Mouse (Mus musculus): ENCODE measurements around the gene Ccdc124. TPM values are rescaled to one million over a fixed set of nuclear protein-coding genes. Genes with fewer than 3 reads are reported as not detected.

Ccdc124 gene
- polyA plus RNA-seq, 1 experiment from 2014 or later = 81.8 TPM

GRCm38 (mm10) chr8:70843214-70843773, 30.4 kb downstream of the Ccdc124 start:
- H3K4me2 ChIP-seq = no peak overlapping the region

GRCm38 (mm10) chr8:70842484-70842883, 31.3 kb downstream of the Ccdc124 start:
- WGBS = 58% methylated on average over 25 of the region's 25 CpGs

More at GRCm38 (mm10) chr8:70843214-70843773, 30.4 kb downstream of the Ccdc124 start:
- no peak for ATAC-seq (ENCODE audit: insufficient number of reproducible peaks, low FRiP score)
- 65% methylated on average over 5 of the region's 5 CpGs for WGBS
- H3K27me3 ChIP-seq (replicated peaks) = peaks cover 49% of the 10 kb centered on the region
- H3K9me3 ChIP-seq (replicated peaks) = no peaks in the 10 kb centered on the region
- H3K4me1 ChIP-seq (replicated peaks) = peaks cover 12% of the 10 kb centered on the region
- no peak overlapping the region for H3K9ac ChIP-seq
- no peak overlapping the region for H3K4me3 ChIP-seq
- H3K36me3 ChIP-seq = no peaks in the 10 kb centered on the region
- H3K27ac ChIP-seq (ENCODE audit: poor library complexity, severe bottlenecking) = no peak overlapping the region

DNA sequence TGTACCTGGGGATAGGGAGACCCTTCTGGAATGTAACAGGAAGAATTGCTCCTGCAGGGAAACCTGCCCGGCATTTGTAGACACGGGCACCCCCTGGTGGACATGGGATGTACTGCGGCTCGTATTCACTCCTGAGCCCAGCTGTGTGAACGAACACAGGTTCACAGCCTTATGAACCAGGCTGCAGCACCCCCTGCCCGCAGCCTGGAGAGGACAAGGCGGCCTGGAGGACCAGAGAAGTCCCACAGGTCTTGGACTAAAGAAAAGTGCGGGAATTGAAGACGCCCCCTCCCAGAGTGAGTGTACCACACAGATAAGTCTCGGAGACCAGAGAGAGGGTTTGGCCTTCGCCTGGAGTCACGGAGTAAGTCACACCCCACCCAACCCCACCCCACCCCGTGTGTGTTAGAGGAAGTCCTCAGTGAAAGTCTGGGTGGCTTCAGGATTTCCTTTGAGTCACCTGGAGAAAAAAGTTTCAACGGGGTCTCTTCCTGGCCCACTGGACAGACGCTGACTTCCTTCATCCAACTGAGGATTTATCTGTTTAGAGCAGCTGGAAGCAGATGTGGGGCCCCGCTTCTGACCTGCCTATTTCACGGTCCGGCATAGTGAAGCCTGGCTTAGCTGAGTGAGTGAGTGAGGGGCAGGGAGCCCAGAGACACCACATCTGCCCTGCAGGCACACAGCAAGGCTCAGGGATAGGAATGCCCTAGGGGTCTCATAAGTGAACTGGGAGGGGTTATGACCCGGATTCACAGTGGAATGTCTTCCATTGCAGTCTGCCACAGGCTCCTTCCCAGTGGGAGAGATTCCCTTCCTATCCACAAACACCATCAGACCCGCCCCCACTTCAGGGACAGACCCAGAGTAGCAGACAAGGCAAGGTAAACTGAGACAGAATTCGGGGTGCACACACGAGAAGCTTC, 32.3 kb downstream of the Ccdc124 start:
- Histone ChIP-seq H3K4me2 (peak overlapping the region; percentile 23), H3K27ac (ENCODE audit: poor library complexity, severe bottlenecking) (no peak overlapping the region), H3K36me3 (no peaks in the 10 kb centered on the region), H3K4me3 (no peak overlapping the region), H3K9ac (no peak overlapping the region), H3K9me3 (replicated peaks) (no peaks in the 10 kb centered on the region), H3K27me3 (replicated peaks) (peaks cover 34% of the 10 kb centered on the region), H3K4me1 (replicated peaks) (peaks cover 12% of the 10 kb centered on the region)
- WGBS = 31% methylated on average over 22 of the region's 22 CpGs
- no peak for ATAC-seq (ENCODE audit: insufficient number of reproducible peaks, low FRiP score)

More at GRCm38 (mm10) chr8:70842484-70842883, 31.3 kb downstream of the Ccdc124 start:
- ATAC-seq (ENCODE audit: insufficient number of reproducible peaks, low FRiP score) = no peak
- no peak overlapping the region for H3K4me2 ChIP-seq
- H3K27me3 ChIP-seq (replicated peaks) = peaks cover 41% of the 10 kb centered on the region
- no peaks in the 10 kb centered on the region for H3K36me3 ChIP-seq
- H3K9ac ChIP-seq = no peak overlapping the region
- peaks cover 12% of the 10 kb centered on the region for H3K4me1 ChIP-seq (replicated peaks)
- no peaks in the 10 kb centered on the region for H3K9me3 ChIP-seq (replicated peaks)
- no peak overlapping the region for H3K27ac ChIP-seq (ENCODE audit: poor library complexity, severe bottlenecking)
- H3K4me3 ChIP-seq = no peak overlapping the region

GRCm38 (mm10) chr8:70840590-70840989, 33.1 kb downstream of the Ccdc124 start:
- ATAC-seq (ENCODE audit: insufficient number of reproducible peaks, low FRiP score) = no peak
- H3K9me3 ChIP-seq (replicated peaks) = no peaks in the 10 kb centered on the region
- no peak overlapping the region for H3K9ac ChIP-seq
- peak overlapping the region; percentile 23; the same call in 1 of the 2 replicates for H3K4me2 ChIP-seq
- no peaks in the 10 kb centered on the region for H3K36me3 ChIP-seq
- WGBS = 48% methylated on average over 10 of the region's 10 CpGs
- no peak overlapping the region for H3K4me3 ChIP-seq
- H3K27me3 ChIP-seq (replicated peaks) = peaks cover 30% of the 10 kb centered on the region
- peak overlapping the region; percentile 32; the same call in 1 of the 2 replicates for H3K27ac ChIP-seq (ENCODE audit: poor library complexity, severe bottlenecking)
- peaks cover 12% of the 10 kb centered on the region for H3K4me1 ChIP-seq (replicated peaks)

GRCm38 (mm10) chr8:70839408-70840351, 34.1 kb downstream of the Ccdc124 start, which contains the start of gene Arrdc2:
Gene Arrdc2 (minus strand): TSS chr8:70839720.
- peak within 1 kb of the TSS; percentile 63 for H3K27ac ChIP-seq (ENCODE audit: poor library complexity, severe bottlenecking)
- H3K36me3 ChIP-seq = 0 out of 2 replicates have a peak, but pooled peaks cover 4% of the 10 kb centered on the region
- WGBS = 2% methylated on average over 55 of the region's 55 CpGs
- ATAC-seq (ENCODE audit: insufficient number of reproducible peaks, low FRiP score) = peak; percentile 95
- peak within 1 kb of the TSS; percentile 87 for H3K4me2 ChIP-seq
- peaks cover 12% of the 10 kb centered on the region for H3K4me1 ChIP-seq (replicated peaks)
- H3K9ac ChIP-seq = peak within 1 kb of the TSS; percentile 84
- no peaks in the 10 kb centered on the region for H3K9me3 ChIP-seq (replicated peaks)
- peak within 1 kb of the TSS; percentile 71 for H3K4me3 ChIP-seq
- peaks cover 23% of the 10 kb centered on the region for H3K27me3 ChIP-seq (replicated peaks)

- ATAC-seq (ENCODE audit: insufficient number of reproducible peaks, low FRiP score) = peak; percentile 48
- 2% methylated on average over 66 of the region's 66 CpGs for WGBS
- H3K4me1 ChIP-seq (replicated peaks) = peaks cover 12% of the 10 kb centered on the region
- peaks cover 22% of the 10 kb centered on the region for H3K27me3 ChIP-seq (replicated peaks)
- 0 out of 2 replicates have a peak, but pooled peaks cover 6% of the 10 kb centered on the region for H3K36me3 ChIP-seq
- no peaks in the 10 kb centered on the region for H3K9me3 ChIP-seq (replicated peaks)
- H3K27ac ChIP-seq (ENCODE audit: poor library complexity, severe bottlenecking) = peak overlapping the region; percentile 63
- H3K9ac ChIP-seq = peak overlapping the region; percentile 84
- H3K4me3 ChIP-seq = peak overlapping the region; percentile 71
- peak overlapping the region; percentile 87 for H3K4me2 ChIP-seq
Measured at GRCm38 (mm10) chr8:70838654-70839407, 34.9 kb downstream of the Ccdc124 start.

DNA sequence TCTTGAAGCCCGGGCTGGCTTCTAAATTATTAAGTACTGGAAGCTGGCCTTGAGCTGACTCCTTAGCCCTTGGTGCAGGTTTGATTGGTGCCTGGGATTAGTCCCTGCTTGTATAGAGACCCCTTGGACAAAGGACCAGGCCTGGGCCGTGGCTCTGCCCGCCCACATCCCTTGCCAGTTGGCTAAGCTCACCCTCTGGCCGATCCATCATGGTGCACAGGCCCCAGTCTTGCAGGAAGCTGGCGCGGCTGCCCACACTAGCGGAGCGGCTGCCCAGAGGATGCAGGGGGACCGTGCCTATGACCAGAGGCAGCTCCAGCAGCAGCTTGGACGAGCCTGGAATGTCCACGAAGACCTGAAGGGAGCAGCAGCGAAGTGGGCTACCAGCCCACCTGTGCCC, 37.1 kb downstream of the Ccdc124 start:
- no peak overlapping the region for H3K27ac ChIP-seq (ENCODE audit: poor library complexity, severe bottlenecking)
- H3K27me3 ChIP-seq (replicated peaks) = peaks cover 3% of the 10 kb centered on the region; the same call in 1 of the 2 replicates
- peaks cover 12% of the 10 kb centered on the region for H3K4me1 ChIP-seq (replicated peaks)
- no peak for ATAC-seq (ENCODE audit: insufficient number of reproducible peaks, low FRiP score)
- H3K36me3 ChIP-seq = 0 out of 2 replicates have a peak, but pooled peaks cover 6% of the 10 kb centered on the region
- H3K9me3 ChIP-seq (replicated peaks) = no peaks in the 10 kb centered on the region
- WGBS = 90% methylated on average over 12 of the region's 12 CpGs
- H3K4me3 ChIP-seq = no peak overlapping the region
- H3K4me2 ChIP-seq = no peak overlapping the region
- H3K9ac ChIP-seq = no peak overlapping the region

- Histone ChIP-seq H3K4me2 (no peak overlapping the region), H3K4me3 (no peak overlapping the region), H3K9ac (no peak overlapping the region), H3K4me1 (replicated peaks) (peaks cover 5% of the 10 kb centered on the region), H3K27me3 (replicated peaks) (peaks cover 3% of the 10 kb centered on the region; the same call in 1 of the 2 replicates), H3K36me3 (0 out of 2 replicates have a peak, but pooled peaks cover 6% of the 10 kb centered on the region), H3K9me3 (replicated peaks) (no peaks in the 10 kb centered on the region), H3K27ac (ENCODE audit: poor library complexity, severe bottlenecking) (no peak overlapping the region)
- WGBS = 89% methylated on average over 3 of the region's 3 CpGs
- ATAC-seq (ENCODE audit: insufficient number of reproducible peaks, low FRiP score) = no peak
Measured at GRCm38 (mm10) chr8:70834071-70834470, 39.7 kb downstream of the Ccdc124 start.

- Histone ChIP-seq H3K4me2 (no peak overlapping the region), H3K4me3 (no peak overlapping the region), H3K36me3 (0 out of 2 replicates have a peak, but pooled peaks cover 6% of the 10 kb centered on the region), H3K27me3 (replicated peaks) (peaks cover 3% of the 10 kb centered on the region; the same call in 1 of the 2 replicates), H3K9ac (no peak overlapping the region), H3K27ac (ENCODE audit: poor library complexity, severe bottlenecking) (no peak overlapping the region), H3K4me1 (replicated peaks) (peaks cover 2% of the 10 kb centered on the region), H3K9me3 (replicated peaks) (no peaks in the 10 kb centered on the region)
- whole genome bisulfite sequencing = 33% methylated on average over 15 of the region's 15 CpGs
- no peak; the same call in 1 of the 2 replicates for ATAC-seq (ENCODE audit: insufficient number of reproducible peaks, low FRiP score)
Measured at GRCm38 (mm10) chr8:70833520-70833919, 40.2 kb downstream of the Ccdc124 start.

GRCm38 (mm10) chr8:70833018-70833482, 40.7 kb downstream of the Ccdc124 start:
- ATAC-seq (ENCODE audit: insufficient number of reproducible peaks, low FRiP score) = no peak
- H3K4me1 ChIP-seq (replicated peaks) = no peaks in the 10 kb centered on the region; the same call in 1 of the 2 replicates
- H3K4me3 ChIP-seq = no peak overlapping the region
- no peak overlapping the region for H3K9ac ChIP-seq
- 0 out of 2 replicates have a peak, but pooled peaks cover 6% of the 10 kb centered on the region for H3K36me3 ChIP-seq
- peaks cover 3% of the 10 kb centered on the region; the same call in 1 of the 2 replicates for H3K27me3 ChIP-seq (replicated peaks)
- no peak overlapping the region for H3K27ac ChIP-seq (ENCODE audit: poor library complexity, severe bottlenecking)
- WGBS = 53% methylated on average over 9 of the region's 9 CpGs
- no peaks in the 10 kb centered on the region for H3K9me3 ChIP-seq (replicated peaks)
- H3K4me2 ChIP-seq = no peak overlapping the region

Data from heart, embryonic 12.5 days (tissue).